Mouse (Mus musculus) liver, embryonic 14.5 days (tissue): ENCODE results near the gene Fars2. TPM values are rescaled to one million over a fixed set of nuclear protein-coding genes. Genes with fewer than 3 reads are reported as not detected.

Source experiments
- ATAC-seq: fragments of 200-750 bp; cut with Nextera tagmentation; 2 replicates; pipeline ENCODE4 v1.8.0; 2017; ENCODE audit warnings: moderate number of reproducible peaks, mild to moderate bottlenecking, moderate library complexity; ENCODE audit not compliant: insufficient read depth
- DNase-seq, 3 experiments: peaks; one replicate each; pipeline ENCODE4 v3.0.0-alpha.2; 2012 to 2013; ENCODE audit warnings: low read depth in 3 of 3, low spot score in 3 of 3
- H3K27ac ChIP-seq: fragments of 300-500 bp; sonication (generic); 2 replicates; pipeline ENCODE4 v1.5.1; 2014; ENCODE audit warnings: moderate library complexity, mild to moderate bottlenecking, control low read depth, inconsistent platforms
- H3K27me3 ChIP-seq: fragments of 300-500 bp; sonication (generic); 2 replicates; pipeline ENCODE4 v1.6.1; 2014; ENCODE audit warnings: mild to moderate bottlenecking, low read length, moderate library complexity; ENCODE audit not compliant: control insufficient read depth, insufficient read depth
- H3K36me3 ChIP-seq: fragments of 300-500 bp; sonication (generic); replicated peaks from 2 replicates; pipeline ENCODE4 v1.6.1; 2014; ENCODE audit warnings: low read depth; ENCODE audit not compliant: control insufficient read depth, insufficient read depth
- H3K4me1 ChIP-seq, 2 experiments: fragments of 200-500 bp in 1 of 2; fragments of 300-500 bp in 1 of 2; sonication (generic) in 1 of 2; replicated peaks; 2 replicates each; pipeline ENCODE4 v1.6.1; 2012 to 2014; ENCODE audit warnings: antibody characterized with exemption in 1 of 2, inconsistent platforms in 1 of 2, low read length in 1 of 2; ENCODE audit not compliant: control insufficient read depth in 2 of 2, insufficient read depth in 2 of 2
- H3K4me2 ChIP-seq: fragments of 300-500 bp; sonication (generic); 2 replicates; pipeline ENCODE4 v1.6.1; 2014; ENCODE audit warnings: low read depth, mild to moderate bottlenecking, control low read depth, moderate library complexity
- H3K4me3 ChIP-seq, 2 experiments: fragments of 200-500 bp in 1 of 2; fragments of 300-500 bp in 1 of 2; sonication (generic) in 1 of 2; 2 replicates each; pipeline ENCODE4 v1.5.1; 2012 to 2014; ENCODE audit warnings: low read depth in 2 of 2, low read length in 2 of 2, mild to moderate bottlenecking in 2 of 2, control low read depth in 1 of 2, inconsistent platforms in 1 of 2, moderate library complexity in 1 of 2; ENCODE audit not compliant: insufficient read depth in 1 of 2
- H3K9ac ChIP-seq: fragments of 300-500 bp; sonication (generic); replicated peaks from 2 replicates; pipeline ENCODE4 v1.6.1; 2014; ENCODE audit warnings: mild to moderate bottlenecking, control low read depth, moderate library complexity
- H3K9me3 ChIP-seq: fragments of 300-500 bp; sonication (generic); 2 replicates; pipeline ENCODE4 v1.6.1; 2016; ENCODE audit warnings: low read length, mixed read lengths; ENCODE audit not compliant: control insufficient read depth
- CTCF ChIP-seq: IDR thresholded peaks from 2 replicates; pipeline ENCODE4 v1.5.1; 2016; ENCODE audit warnings: antibody characterized with exemption, low read depth, control low read depth
- EP300 ChIP-seq: IDR thresholded peaks from 2 replicates; pipeline ENCODE4 v1.6.1; 2016; ENCODE audit warnings: antibody characterized with exemption, low read depth
- WGBS: fragments of 180-500 bp; shearing (Covaris S2); extraction: QIAGEN DNeasy Blood & Tissue Kit; methylation state at CpG from one replicate; pipeline ENCODE4 v1.1.7; 2014; ENCODE audit not compliant: insufficient replicate concordance; 5-methylcytosine and 5-hydroxymethylcytosine counted together
- polyA plus RNA-seq, 2 experiments: library from polyadenylated mRNA; depleted of rRNA in 1 of 2; stranded (reverse) in 1 of 2; unstranded in 1 of 2; fragments of >200 nt; fragmentation: Nextera tagmentation in 1 of 2; extraction: Ambion mirVana in 1 of 2; gene quantifications; 2 replicates each; pipeline versions ENCODE4 v1.2.1 to v1.2.3; 2012 to 2014

Fars2 gene
- polyA plus RNA-seq, 2 experiments = 18.8 to 23.0 TPM

DNA sequence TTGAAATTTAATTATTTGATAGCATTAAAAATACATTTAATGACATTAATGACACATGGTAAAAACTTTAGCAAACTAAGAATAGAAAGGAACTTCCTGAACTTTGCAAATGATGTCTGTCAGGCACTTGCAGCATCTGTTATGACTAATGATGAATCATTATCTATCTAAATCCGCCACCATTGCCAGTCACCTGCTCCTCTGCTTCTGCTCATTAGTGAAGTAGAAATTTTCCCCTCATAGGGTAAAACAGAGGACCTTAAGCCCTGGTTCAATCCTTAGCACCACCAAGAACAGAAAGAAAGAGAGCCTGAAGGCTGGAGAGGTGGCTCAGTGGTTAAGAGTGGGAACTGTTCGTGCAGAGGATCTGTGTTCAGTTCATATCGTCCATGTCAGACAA lies 93.8 kb downstream of the Fars2 start:
- Histone ChIP-seq H3K9ac (no peak overlapping the region), H3K4me2 (no peak overlapping the region), H3K36me3 (no peaks in the 10 kb centered on the region), H3K4me1 (peaks cover 0 to 2% of the 10 kb centered on the region in 2 experiments; a peak in 1 of 4 replicates), H3K4me3 (no peak overlapping the region), H3K27me3 (no peaks in the 10 kb centered on the region), H3K27ac (no peak overlapping the region), H3K9me3 (no peaks in the 10 kb centered on the region)
- ATAC-seq (no peak), DNase-seq (no peak)
- WGBS = 73% methylated on average over 3 of the region's 3 CpGs
- TF ChIP-seq CTCF = no peak
- TF ChIP-seq EP300 = no peak

DNA sequence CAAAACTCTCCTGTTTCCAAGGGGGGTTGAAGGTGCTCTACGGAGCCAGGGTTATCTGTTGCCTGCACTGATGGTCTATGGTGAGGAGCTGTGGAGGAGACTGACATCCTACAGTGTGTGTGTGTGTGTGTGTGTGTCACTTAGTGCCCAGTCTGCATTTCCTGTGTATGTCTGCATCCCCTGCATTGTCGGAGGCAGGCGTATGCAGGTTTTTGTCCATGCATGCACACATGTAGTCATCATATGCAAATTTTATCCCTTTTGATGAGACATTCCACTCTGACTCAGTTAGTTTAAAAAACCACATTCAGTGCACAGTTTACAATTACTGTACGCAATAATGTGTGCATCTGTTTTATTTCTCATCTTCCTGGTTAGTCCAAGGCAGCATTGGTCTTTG lies 96.8 kb downstream of the Fars2 start:
- no peaks in the 10 kb centered on the region for H3K36me3 ChIP-seq
- WGBS = 52% methylated on average over 4 of the region's 4 CpGs
- no peaks in the 10 kb centered on the region for H3K27me3 ChIP-seq
- DNase-seq (no peak), ATAC-seq (no peak)
- no peaks in the 10 kb centered on the region for H3K4me1 ChIP-seq
- TF ChIP-seq EP300 = no peak
- TF ChIP-seq CTCF = no peak
- H3K27ac ChIP-seq = no peak overlapping the region
- H3K4me3 ChIP-seq = no peak overlapping the region
- no peak overlapping the region for H3K9ac ChIP-seq
- H3K4me2 ChIP-seq = no peak overlapping the region
- H3K9me3 ChIP-seq = no peaks in the 10 kb centered on the region

DNA sequence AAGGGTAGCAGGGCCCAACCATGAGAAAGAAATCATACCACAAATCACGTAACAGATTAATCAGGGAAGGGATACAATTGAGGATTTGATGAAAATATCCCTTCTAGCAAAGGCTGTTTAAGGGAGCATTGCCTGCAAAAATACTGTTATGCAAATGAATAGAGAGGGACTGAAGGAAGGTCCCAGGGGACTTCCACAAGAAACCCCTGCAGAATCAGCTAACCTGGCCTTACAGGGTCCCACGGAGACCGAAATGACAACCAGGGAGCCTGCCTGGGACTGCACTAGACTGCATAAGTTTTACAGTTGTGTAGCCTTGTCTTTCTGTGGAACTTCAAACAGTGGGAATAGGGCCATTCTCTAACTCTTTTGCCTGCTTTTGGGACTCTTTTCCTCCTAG lies 98.8 kb downstream of the Fars2 start:
- H3K4me2 ChIP-seq = no peak overlapping the region
- H3K4me1 ChIP-seq = no peaks in the 10 kb centered on the region
- no peaks in the 10 kb centered on the region for H3K9me3 ChIP-seq
- no peak overlapping the region for H3K9ac ChIP-seq
- no peaks in the 10 kb centered on the region for H3K36me3 ChIP-seq
- 79% methylated on average over 3 of the region's 3 CpGs for WGBS
- no peak overlapping the region for H3K4me3 ChIP-seq
- no peak for TF ChIP-seq EP300
- no peaks in the 10 kb centered on the region for H3K27me3 ChIP-seq
- DNase-seq = no peak
- no peak overlapping the region for H3K27ac ChIP-seq
- ATAC-seq = no peak

DNA sequence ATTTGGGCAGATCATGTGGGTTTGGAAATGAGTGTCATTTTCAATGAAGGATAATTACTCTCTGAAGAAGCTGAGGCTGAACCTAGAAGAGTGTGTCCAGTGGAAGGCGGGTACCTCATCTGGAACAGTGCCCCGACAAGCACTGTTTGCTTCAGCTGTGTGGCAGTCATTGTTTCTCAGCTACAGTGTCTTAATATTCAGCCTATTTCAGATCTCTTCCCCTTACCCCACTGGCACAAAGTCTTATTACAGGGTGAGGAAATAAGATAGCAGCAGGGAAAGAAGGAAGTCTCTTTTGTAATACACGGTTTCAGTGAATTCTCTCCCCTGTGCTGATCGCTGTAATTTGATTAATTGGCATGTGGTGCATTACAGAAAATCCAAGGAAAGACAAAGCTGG lies 101.1 kb downstream of the Fars2 start:
- TF ChIP-seq EP300 = no peak

DNA sequence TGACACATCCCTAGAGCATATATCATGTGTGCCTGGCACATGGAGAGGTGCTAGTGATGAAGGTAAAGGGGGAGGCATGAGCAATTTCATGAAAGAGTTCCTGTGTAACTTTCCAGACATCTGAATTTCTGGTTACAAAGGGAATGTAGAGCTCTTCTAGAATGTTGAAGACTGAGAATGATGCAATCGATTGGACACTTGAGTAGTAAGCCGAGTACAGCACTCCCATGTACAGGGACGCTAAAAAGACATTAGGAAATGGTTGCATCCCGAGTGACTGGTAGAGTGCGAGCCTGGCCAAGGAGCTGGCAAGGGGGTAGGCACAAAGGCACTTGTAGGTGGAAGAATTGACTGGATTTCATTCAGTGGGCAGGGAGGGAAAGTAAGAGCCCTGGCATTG lies 102.3 kb downstream of the Fars2 start:
- H3K9ac ChIP-seq = no peak overlapping the region
- 81% methylated on average over 5 of the region's 5 CpGs for WGBS
- no peak for TF ChIP-seq CTCF
- no peak for TF ChIP-seq EP300
- H3K4me1 ChIP-seq = no peaks in the 10 kb centered on the region; a peak in 1 of 4 replicates
- no peak overlapping the region for H3K4me2 ChIP-seq
- DNase-seq (no peak), ATAC-seq (no peak)
- H3K27me3 ChIP-seq = no peaks in the 10 kb centered on the region
- no peaks in the 10 kb centered on the region for H3K36me3 ChIP-seq
- H3K27ac ChIP-seq = no peak overlapping the region
- no peaks in the 10 kb centered on the region for H3K9me3 ChIP-seq
- H3K4me3 ChIP-seq = no peak overlapping the region

More for the DNA sequence above, 101.1 kb downstream of the Fars2 start:
- Histone ChIP-seq H3K4me2 (no peak overlapping the region), H3K27me3 (no peaks in the 10 kb centered on the region), H3K27ac (no peak overlapping the region), H3K9ac (no peak overlapping the region), H3K4me3 (no peak overlapping the region), H3K9me3 (no peaks in the 10 kb centered on the region), H3K36me3 (no peaks in the 10 kb centered on the region), H3K4me1 (no peaks in the 10 kb centered on the region)
- WGBS = 42% methylated on average over 4 of the region's 4 CpGs
- DNase-seq = no peak
- no peak for ATAC-seq
